Mouse (Mus musculus) megakaryocyte, embryonic 14.5 days (primary cell): ENCODE measurements around the gene Cdt1.

Experiments used
- FLI1 ChIP-seq: IDR thresholded peaks from 2 replicates; pipeline ENCODE4 v1.6.1; 2012; ENCODE audit warnings: low read length, inconsistent platforms, mixed read lengths
- GATA1 ChIP-seq: IDR thresholded peaks from 3 replicates; pipeline ENCODE4 v1.6.1; 2012; ENCODE audit warnings: mixed read lengths, low read length, inconsistent platforms, borderline replicate concordance

- no peak for TF ChIP-seq GATA1
- TF ChIP-seq FLI1, result no peak
Observed at GRCm38 (mm10) chr8:122520611-122521010, 47.2 kb upstream of the Cdt1 start.
